Mouse (Mus musculus): ENCODE data around the gene Dpm3. TPM values are rescaled to one million over a fixed set of nuclear protein-coding genes. Genes with fewer than 3 reads are reported as not detected.
A peak's percentile ranks its signal among the peaks of the same experiment; 100 is the strongest.

Gene Dpm3
- polyA plus RNA-seq, 1 experiment from 2014 or later, result 88.4 TPM

DNA sequence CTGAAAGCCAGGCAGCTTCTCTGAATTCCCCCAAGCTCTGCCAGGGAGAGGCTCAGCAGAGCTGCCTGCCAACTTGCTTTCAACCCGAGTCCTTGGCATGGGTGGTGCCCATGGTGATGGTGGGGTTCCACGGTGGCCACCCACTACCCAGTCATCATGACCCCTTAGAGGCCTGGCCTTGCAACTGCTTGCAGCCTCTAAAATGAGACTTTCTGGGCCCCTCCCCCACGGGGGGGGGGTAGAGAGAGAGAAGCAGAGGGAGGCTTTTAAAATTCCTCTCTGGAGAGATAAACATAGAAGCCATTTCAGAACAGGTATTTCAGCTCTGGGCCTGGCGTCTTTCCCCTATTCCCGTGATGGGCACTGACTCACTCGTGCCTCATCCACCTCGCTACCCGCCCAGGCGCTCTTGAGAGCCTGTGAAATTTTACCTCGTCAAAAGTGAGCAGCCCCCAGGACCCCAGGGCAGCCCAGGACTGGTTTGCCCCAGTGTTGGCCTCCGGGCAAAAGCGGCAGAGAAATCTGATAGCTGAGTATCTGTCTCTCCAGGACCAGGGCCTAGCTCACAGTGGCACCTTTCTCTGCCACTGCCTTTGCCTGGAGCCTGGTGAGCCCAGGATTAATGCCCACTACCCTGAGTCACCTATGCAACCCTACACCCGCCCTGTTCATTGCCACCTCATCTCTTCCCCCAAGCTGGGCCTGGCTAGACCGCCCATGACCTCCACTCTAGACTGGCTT is 18.3 kb downstream of the Dpm3 start:
- H3K4me1 ChIP-seq (replicated peaks), result peaks cover 40% of the 10 kb centered on the region
- no peak overlapping the region for H3K27ac ChIP-seq (replicated peaks)
- ATAC-seq (ENCODE audit: low FRiP score, low read depth), result no peak
- peaks cover 24% of the 10 kb centered on the region for H3K27me3 ChIP-seq
- H3K36me3 ChIP-seq, result no peaks in the 10 kb centered on the region
- WGBS, result 61% methylated on average over 14 of the region's 14 CpGs
- no peak overlapping the region for H3K9ac ChIP-seq
- H3K4me3 ChIP-seq, result peak overlapping the region; percentile 11; the same call in 1 of the 2 replicates
- H3K4me2 ChIP-seq, result peak overlapping the region; percentile 70
- no peaks in the 10 kb centered on the region for H3K9me3 ChIP-seq

DNA sequence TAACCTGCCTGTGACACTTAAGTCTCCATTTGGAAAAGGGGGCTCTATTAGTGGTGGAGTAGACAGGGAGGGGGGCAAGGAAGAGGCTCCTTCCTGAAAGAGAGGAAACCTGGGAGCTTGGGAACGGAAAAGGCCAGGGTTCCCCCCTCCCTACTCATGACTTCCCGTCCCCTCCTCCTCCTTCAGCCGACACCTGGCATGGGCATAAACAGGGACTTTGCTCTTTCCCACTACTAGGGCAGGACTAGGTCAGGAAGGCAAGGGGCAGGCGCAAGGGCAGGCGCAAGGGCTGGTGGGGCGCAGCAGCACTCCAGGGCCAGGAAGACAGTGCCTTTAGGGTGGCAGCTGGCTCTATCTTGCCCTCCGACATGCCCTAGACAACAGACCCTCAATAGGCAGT is 18.9 kb downstream of the Dpm3 start:
- 75% methylated on average over 7 of the region's 7 CpGs for WGBS
- Histone ChIP-seq H3K4me3 (peak overlapping the region; percentile 43), H3K4me2 (peak overlapping the region; percentile 70), H3K36me3 (no peaks in the 10 kb centered on the region), H3K9ac (no peak overlapping the region), H3K27me3 (peaks cover 25% of the 10 kb centered on the region), H3K27ac (replicated peaks) (0 out of 2 replicates have a peak overlapping the region, but pooled peaks have one; percentile 18), H3K4me1 (replicated peaks) (peaks cover 40% of the 10 kb centered on the region), H3K9me3 (no peaks in the 10 kb centered on the region)
- ATAC-seq (ENCODE audit: low FRiP score, low read depth), result no peak

DNA sequence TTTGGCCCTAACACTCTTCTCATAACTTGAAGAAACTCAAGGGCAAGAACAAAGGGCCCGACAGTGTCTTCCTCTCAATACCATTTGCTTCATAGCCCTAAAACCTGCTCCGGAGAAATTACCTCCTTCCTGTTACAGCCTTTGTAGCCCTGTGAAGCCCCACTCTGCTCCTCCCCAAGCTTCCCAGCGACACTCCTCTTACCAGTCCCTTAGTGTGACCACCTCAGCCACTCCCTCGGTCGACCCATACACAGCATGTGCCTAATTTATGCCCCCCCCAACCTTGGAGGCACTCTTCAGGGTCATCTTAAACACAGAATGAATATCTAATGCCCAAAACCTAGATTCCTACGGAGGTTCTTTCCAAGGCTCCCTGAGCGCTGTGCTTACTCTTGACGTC is 19.5 kb downstream of the Dpm3 start:
- 0 out of 2 replicates have a peak overlapping the region, but pooled peaks have one; percentile 18 for H3K27ac ChIP-seq (replicated peaks)
- H3K9ac ChIP-seq, result peak overlapping the region; percentile 44; the same call in 1 of the 2 replicates
- no peaks in the 10 kb centered on the region for H3K36me3 ChIP-seq
- peaks cover 25% of the 10 kb centered on the region for H3K27me3 ChIP-seq
- WGBS, result 22% methylated on average over 8 of the region's 8 CpGs
- peaks cover 40% of the 10 kb centered on the region for H3K4me1 ChIP-seq (replicated peaks)
- no peak for ATAC-seq (ENCODE audit: low FRiP score, low read depth)
- no peaks in the 10 kb centered on the region for H3K9me3 ChIP-seq
- H3K4me3 ChIP-seq, result peak overlapping the region; percentile 43
- peak overlapping the region; percentile 70 for H3K4me2 ChIP-seq

DNA sequence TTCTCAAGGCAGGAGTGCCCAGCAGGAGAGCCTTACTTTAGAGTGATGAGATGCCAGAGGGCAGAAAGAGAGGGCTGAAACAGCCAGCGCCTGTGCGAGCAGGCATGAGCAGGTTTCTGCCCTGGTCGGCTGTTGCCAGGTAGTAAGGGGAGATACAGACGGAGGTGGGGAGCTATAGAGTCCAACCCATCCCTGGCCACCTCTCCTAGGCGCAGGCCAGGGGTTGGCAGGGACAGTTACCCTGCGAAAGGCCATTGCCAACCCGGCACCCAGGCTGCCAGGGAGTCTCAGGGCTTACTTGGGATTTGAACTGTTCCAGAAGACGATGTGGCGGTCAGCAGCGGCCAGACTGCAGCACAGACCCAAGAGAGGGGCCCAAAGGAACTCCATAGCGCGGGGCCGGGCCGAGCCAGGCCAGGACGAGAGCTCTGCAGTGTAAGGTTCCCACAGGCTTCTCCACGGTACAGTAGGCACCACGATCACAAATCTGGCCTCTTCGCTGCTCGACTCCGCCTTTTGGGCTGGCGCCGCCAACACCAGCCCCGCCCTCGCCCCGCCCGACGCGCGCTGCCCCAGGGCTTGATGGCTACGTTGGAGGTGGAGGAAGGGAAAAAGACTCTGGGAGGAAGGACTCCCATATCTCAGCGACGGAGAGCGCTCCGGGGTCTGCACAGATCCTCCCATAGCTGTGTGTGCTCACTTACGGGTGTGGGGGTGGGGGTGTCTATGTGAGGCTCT is 20.2 kb downstream of the Dpm3 start:
- Histone ChIP-seq H3K9me3 (no peaks in the 10 kb centered on the region), H3K9ac (peak overlapping the region; percentile 44), H3K36me3 (no peaks in the 10 kb centered on the region), H3K27ac (replicated peaks) (peak overlapping the region; percentile 43; the same call in 1 of the 2 replicates), H3K27me3 (peaks cover 25% of the 10 kb centered on the region), H3K4me1 (replicated peaks) (peaks cover 40% of the 10 kb centered on the region), H3K4me3 (peak overlapping the region; percentile 43), H3K4me2 (peak overlapping the region; percentile 70)
- ATAC-seq (ENCODE audit: low FRiP score, low read depth), result peak; percentile 73
- WGBS, result 1% methylated on average over 35 of the region's 35 CpGs

DNA sequence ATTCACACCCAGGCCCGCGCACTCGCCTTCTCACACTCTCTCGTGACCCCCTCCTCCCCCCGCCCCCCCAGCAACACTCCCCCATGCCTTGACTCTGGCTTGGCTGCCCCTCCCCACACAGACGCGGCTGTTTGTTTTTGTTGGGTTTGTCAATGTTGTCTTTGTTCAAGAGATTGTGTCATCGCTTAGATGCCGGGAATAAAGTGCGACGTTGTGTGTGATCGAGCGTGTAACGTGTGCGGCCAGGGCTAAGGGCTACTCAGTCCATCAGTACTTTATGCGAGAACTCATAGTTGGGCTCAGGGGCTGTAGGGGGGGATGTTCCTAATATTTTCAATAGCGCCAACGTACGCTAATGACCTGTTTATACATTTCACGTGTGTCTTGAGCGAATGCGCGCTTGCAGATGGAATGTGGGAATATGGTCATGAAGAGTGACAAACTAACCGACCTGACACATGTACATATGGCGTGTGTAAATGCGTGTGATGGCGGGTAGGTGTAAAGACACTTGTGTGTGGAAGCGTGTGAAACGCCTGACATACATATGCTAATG is 21.0 kb downstream of the Dpm3 start:
- Histone ChIP-seq H3K4me1 (replicated peaks) (peaks cover 40% of the 10 kb centered on the region), H3K27ac (replicated peaks) (peak overlapping the region; percentile 43; the same call in 1 of the 2 replicates), H3K4me3 (peak overlapping the region; percentile 43), H3K9ac (peak overlapping the region; percentile 44; the same call in 1 of the 2 replicates), H3K36me3 (no peaks in the 10 kb centered on the region), H3K27me3 (peaks cover 25% of the 10 kb centered on the region), H3K9me3 (no peaks in the 10 kb centered on the region), H3K4me2 (peak overlapping the region; percentile 70)
- no peak; the same call in 1 of the 2 replicates for ATAC-seq (ENCODE audit: low FRiP score, low read depth)
- under 1% methylated on average over 29 of the region's 29 CpGs for WGBS

DNA sequence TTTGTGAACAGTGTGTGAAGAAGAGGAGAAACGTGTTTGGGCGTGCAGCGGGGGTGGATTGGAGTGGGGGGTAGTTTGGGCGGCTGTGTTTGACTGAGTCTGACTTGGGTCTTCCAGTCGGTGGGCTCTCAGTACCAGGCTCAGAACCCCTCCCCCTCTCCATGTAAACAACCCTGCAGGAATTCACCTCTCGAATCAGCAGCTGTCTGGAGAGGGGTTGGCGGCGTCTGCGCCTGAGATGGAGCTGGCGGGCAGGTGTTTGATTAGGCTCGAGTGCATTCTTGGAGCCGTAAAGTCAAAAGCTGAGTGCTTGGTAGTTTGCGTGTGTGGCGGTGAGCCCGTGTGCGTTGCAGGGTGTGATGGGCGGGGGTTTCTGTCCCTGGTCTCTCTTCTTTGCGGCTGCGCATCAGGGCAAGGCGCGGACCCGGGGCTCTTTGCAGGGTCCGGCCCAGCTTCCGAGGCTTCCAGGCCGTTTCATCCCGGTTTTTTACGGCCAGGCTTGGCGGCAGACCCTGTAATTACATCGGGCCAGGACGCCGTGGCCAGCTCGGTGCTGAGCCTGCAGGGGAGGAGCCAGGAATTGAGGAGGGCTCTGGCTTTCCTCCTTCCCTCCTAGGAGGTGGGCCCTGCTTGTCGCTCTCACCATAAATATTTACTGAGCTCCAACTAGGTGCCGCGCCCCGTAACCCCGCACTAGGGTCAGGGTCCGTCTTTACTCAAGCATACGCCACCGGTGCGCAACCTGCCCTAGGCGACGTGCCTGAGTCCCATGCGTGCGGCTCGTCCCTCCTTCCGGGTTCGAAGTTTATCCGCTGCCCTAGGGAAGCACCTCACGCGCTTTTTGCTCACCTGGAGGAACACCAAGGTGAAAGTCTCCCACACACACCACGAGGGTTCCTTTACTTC is 21.7 kb downstream of the Dpm3 start, which contains the start of gene Efna1:
Gene Efna1 (minus strand): TSS at position 537 of the 906 bp plus-strand sequence.
- H3K27ac ChIP-seq (replicated peaks), result peak within 1 kb of the TSS; percentile 43; the same call in 1 of the 2 replicates
- ATAC-seq (ENCODE audit: low FRiP score, low read depth), result peak; percentile 23; the same call in 1 of the 2 replicates
- H3K9ac ChIP-seq, result peak within 1 kb of the TSS; percentile 44
- peaks cover 40% of the 10 kb centered on the region for H3K4me1 ChIP-seq (replicated peaks)
- peaks cover 25% of the 10 kb centered on the region for H3K27me3 ChIP-seq
- under 1% methylated on average over 52 of the region's 52 CpGs for WGBS
- H3K4me2 ChIP-seq, result peak within 1 kb of the TSS; percentile 70
- no peaks in the 10 kb centered on the region for H3K9me3 ChIP-seq
- peak within 1 kb of the TSS; percentile 43 for H3K4me3 ChIP-seq
- H3K36me3 ChIP-seq, result no peaks in the 10 kb centered on the region

DNA sequence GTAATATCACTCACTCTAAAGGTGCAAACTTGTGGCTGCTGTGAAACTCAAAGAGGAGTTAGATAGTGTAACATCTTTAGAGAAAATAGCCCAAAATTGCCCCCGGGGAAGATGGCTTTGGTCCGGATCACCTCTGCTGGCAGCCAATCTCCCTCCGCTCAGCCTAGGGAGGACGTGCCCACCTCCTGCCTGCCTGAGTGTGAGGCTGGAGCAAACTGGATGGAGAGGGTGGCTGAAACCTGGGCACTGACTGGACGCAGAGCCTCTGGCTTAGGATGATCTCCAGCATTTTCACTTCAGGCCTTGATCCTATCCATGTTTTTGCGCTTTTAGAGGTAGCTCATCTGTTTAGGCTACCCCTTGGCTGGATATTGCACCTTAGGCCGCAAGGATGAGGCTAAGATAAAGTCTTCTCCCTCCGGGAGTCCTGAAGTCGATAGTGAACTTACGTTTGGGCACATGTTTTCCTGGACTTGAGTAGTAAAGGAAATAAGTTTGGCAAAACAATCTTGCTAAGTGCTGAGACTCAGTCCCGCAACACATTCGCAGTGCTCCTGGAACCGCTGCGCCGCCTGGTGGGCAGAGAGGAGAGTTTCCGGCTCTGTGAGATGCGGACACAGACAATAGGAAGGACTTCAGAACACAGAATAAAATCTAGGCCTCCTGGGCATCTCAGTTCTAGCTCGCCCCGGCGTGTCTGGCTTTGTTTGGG is 22.6 kb downstream of the Dpm3 start:
- ATAC-seq (ENCODE audit: low FRiP score, low read depth), result no peak

DNA sequence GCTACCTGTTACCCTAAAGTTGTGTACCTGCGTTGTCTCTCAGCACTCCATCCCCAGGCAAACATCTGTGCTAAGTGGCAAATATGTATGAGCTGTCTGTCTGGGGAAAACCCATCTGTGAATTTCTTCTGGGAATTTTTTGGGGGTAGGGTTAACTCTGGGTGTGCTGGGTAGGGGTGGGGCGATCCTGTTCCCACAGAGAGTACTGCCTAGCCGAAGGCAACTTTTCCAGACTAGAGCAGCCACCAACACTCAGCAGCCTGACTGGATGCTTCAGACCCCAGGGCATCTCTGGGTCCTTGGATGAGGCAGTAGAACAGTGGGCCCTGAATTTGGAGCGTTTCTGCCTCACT is 23.1 kb downstream of the Dpm3 start:
- peaks cover 40% of the 10 kb centered on the region for H3K4me1 ChIP-seq (replicated peaks)
- no peak overlapping the region for H3K4me3 ChIP-seq
- H3K9me3 ChIP-seq, result no peaks in the 10 kb centered on the region
- no peak overlapping the region for H3K27ac ChIP-seq (replicated peaks)
- H3K4me2 ChIP-seq, result no peak overlapping the region
- ATAC-seq (ENCODE audit: low FRiP score, low read depth), result no peak
- H3K36me3 ChIP-seq, result no peaks in the 10 kb centered on the region
- no peak overlapping the region for H3K9ac ChIP-seq
- peaks cover 25% of the 10 kb centered on the region for H3K27me3 ChIP-seq
- WGBS, result 25% methylated on average over 4 of the region's 4 CpGs

More for the DNA sequence above, 22.6 kb downstream of the Dpm3 start:
- Histone ChIP-seq H3K4me1 (replicated peaks) (peaks cover 40% of the 10 kb centered on the region), H3K9ac (peak overlapping the region; percentile 44), H3K27me3 (peaks cover 25% of the 10 kb centered on the region), H3K27ac (replicated peaks) (no peak overlapping the region), H3K4me2 (peak overlapping the region; percentile 70), H3K9me3 (no peaks in the 10 kb centered on the region), H3K36me3 (no peaks in the 10 kb centered on the region), H3K4me3 (peak overlapping the region; percentile 43)
- 10% methylated on average over 20 of the region's 20 CpGs for WGBS

DNA sequence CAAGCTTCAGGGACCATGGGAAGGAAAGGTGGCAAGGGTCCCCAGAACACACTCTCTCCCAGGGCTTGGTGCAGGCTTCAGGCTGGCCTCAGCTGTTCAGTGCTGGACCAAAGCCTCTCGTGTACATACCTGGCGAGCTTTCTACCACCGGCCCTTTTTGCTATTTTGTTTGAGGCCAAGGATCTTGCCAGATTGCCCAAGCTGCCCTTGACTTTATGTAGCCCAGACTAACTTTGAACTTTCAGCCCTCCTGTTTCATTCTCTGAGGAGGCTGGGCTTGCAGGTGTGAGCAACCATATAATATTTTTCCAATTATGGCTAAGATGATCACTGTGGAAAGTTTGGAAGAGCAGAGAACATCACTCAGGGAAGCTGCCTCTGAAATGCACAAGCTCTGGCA is 25.1 kb downstream of the Dpm3 start:
- H3K4me3 ChIP-seq, result no peak overlapping the region
- ATAC-seq (ENCODE audit: low FRiP score, low read depth), result no peak
- peaks cover 10% of the 10 kb centered on the region for H3K27me3 ChIP-seq
- no peak overlapping the region for H3K4me2 ChIP-seq
- H3K27ac ChIP-seq (replicated peaks), result no peak overlapping the region
- no peaks in the 10 kb centered on the region for H3K9me3 ChIP-seq
- H3K9ac ChIP-seq, result no peak overlapping the region
- 87% methylated on average over 3 of the region's 3 CpGs for whole genome bisulfite sequencing
- H3K36me3 ChIP-seq, result no peaks in the 10 kb centered on the region
- H3K4me1 ChIP-seq (replicated peaks), result peaks cover 30% of the 10 kb centered on the region

DNA sequence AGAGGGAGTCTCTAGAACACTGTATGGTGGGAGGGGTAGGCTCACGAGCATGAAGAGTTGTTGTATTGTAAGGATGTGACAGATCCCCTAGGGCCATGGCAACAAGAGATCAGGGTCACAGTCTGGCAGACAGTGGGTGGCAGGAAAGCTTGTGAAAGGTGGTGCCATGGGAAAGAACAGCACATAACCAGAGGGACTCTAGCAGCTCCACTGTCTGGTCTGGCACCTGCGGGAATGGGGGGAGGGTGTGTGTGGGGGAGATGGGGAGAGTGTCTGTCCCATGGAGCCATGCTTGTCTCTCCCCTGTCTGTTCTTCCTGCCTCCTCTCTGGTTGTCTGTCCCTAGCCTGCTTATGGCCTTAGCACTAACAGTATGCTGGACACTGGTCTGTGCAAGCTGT is 26.4 kb downstream of the Dpm3 start:
- 31% methylated on average over 2 of the region's 2 CpGs for WGBS
- Histone ChIP-seq H3K4me3 (no peak overlapping the region), H3K27me3 (peaks cover 9% of the 10 kb centered on the region; the same call in 1 of the 2 replicates), H3K4me1 (replicated peaks) (peaks cover 17% of the 10 kb centered on the region), H3K9ac (no peak overlapping the region; the same call in 1 of the 2 replicates), H3K36me3 (no peaks in the 10 kb centered on the region), H3K9me3 (no peaks in the 10 kb centered on the region), H3K4me2 (no peak overlapping the region), H3K27ac (replicated peaks) (no peak overlapping the region)
- no peak for ATAC-seq (ENCODE audit: low FRiP score, low read depth)
